Mouse (Mus musculus) embryonic facial prominence, embryonic 12.5 days (tissue): Measurements from ENCODE around the gene Fyco1. TPM values are rescaled to one million over a fixed set of nuclear protein-coding genes. Genes with fewer than 3 reads are reported as not detected.

Experiments
- polyA plus RNA-seq: library from polyadenylated mRNA; unstranded; fragments of >200 nt; fragmentation: Nextera tagmentation; extraction: Ambion mirVana; gene quantifications from 2 replicates; pipeline ENCODE4 v1.2.1, GENCODE M21; 2016

Gene Fyco1
- polyA plus RNA-seq, 1 experiment from 2014 or later: 13.9 TPM

Other genes starting within 250 kb of the Fyco1 start
- 0.15 and 0.23 TPM in 2 replicates for gene Slc6a20b, start 219.3 kb downstream of the Fyco1 start, polyA plus RNA-seq
- gene Ccr9, start 173.5 kb downstream of the Fyco1 start, polyA plus RNA-seq: 0.18 and 0.29 TPM in 2 replicates
- 0.10 and 0.40 TPM in 2 replicates for gene Slc6a20a, start 173.0 kb downstream of the Fyco1 start, polyA plus RNA-seq
- 53.6 and 55.4 TPM in 2 replicates for gene Lztfl1, start 134.2 kb downstream of the Fyco1 start, polyA plus RNA-seq
- 0.12 and 0.19 TPM in 2 replicates for gene Cxcr6, start 45.4 kb downstream of the Fyco1 start, polyA plus RNA-seq
- gene Xcr1, start 10.1 kb upstream of the Fyco1 start, polyA plus RNA-seq: not detected in 2 replicates
- 1.3 TPM in 2 replicates for gene Ccr1, start 116.8 kb upstream of the Fyco1 start, polyA plus RNA-seq
- gene Ccr1l1, start 126.5 kb upstream of the Fyco1 start, polyA plus RNA-seq: not detected in 2 replicates
- not detected in 2 replicates for gene Ccr3, start 170.1 kb upstream of the Fyco1 start, polyA plus RNA-seq